Mouse (Mus musculus) thymus, postnatal 36 days (tissue): ENCODE measurements at regions not wholly inside any gene's neighbourhood (a gene's known extent, or its start where the extent isn't known, plus 50 kb on each side); places are given as distances from the start of the nearest gene placed in this dataset.

Experiments used
- DNase-seq, 2 experiments: peaks; one replicate each; pipeline ENCODE4 v3.0.0; 2022; ENCODE audit warnings: mixed read lengths in 2 of 2

- DNase-seq = no peak
These were observed 288.1 kb upstream of the Cxadr start for GRCm38 (mm10) chr16:78013049-78013819.

- DNase-seq = no peak
These were observed 297.3 kb upstream of the Cxadr start for GRCm38 (mm10) chr16:78004016-78004415.

GRCm38 (mm10) chr16:77992986-77993385 lies 308.3 kb upstream of the Cxadr start:
- no peak for DNase-seq

GRCm38 (mm10) chr16:77989791-77990325 lies 311.4 kb upstream of the Cxadr start:
- DNase-seq = no peak

GRCm38 (mm10) chr16:77989139-77989538 lies 312.1 kb upstream of the Cxadr start:
- no peak for DNase-seq

- no peak for DNase-seq
These were observed 314.3 kb upstream of the Cxadr start for GRCm38 (mm10) chr16:77986884-77987529.

- DNase-seq = no peak
These were observed 346.9 kb upstream of the Gm11146 start for GRCm38 (mm10) chr16:77948785-77949184.

- DNase-seq = no peak
These were observed 343.5 kb upstream of the Gm11146 start for GRCm38 (mm10) chr16:77945442-77945841.

- no peak for DNase-seq
These were observed 329.3 kb upstream of the Gm11146 start for GRCm38 (mm10) chr16:77931025-77931723.

- no peak for DNase-seq
These were observed 312.5 kb upstream of the Gm11146 start for GRCm38 (mm10) chr16:77914160-77915070.

- no peak for DNase-seq
These were observed 292.4 kb upstream of the Gm11146 start for GRCm38 (mm10) chr16:77894247-77894646.

- no peak for DNase-seq
These were observed 291.8 kb upstream of the Gm11146 start for GRCm38 (mm10) chr16:77893690-77894089.

- DNase-seq = no peak
These were observed 290.8 kb upstream of the Gm11146 start for GRCm38 (mm10) chr16:77892731-77893130.

GRCm38 (mm10) chr16:77889348-77889747 lies 287.5 kb upstream of the Gm11146 start:
- DNase-seq = no peak

GRCm38 (mm10) chr16:77885060-77885679 lies 283.3 kb upstream of the Gm11146 start:
- no peak for DNase-seq

- no peak for DNase-seq
These were observed 282.6 kb upstream of the Gm11146 start for GRCm38 (mm10) chr16:77884495-77884894.

GRCm38 (mm10) chr16:77877006-77877405 lies 275.1 kb upstream of the Gm11146 start:
- DNase-seq = no peak

GRCm38 (mm10) chr16:77863246-77863645 lies 261.4 kb upstream of the Gm11146 start:
- no peak for DNase-seq

GRCm38 (mm10) chr16:77852066-77852781 lies 250.3 kb upstream of the Gm11146 start:
- DNase-seq = no peak

GRCm38 (mm10) chr16:77851206-77852065 lies 249.5 kb upstream of the Gm11146 start:
- DNase-seq = no peak
